Mouse (Mus musculus): Measurements from ENCODE around the gene Syt11. TPM values are rescaled to one million over a fixed set of nuclear protein-coding genes. Genes with fewer than 3 reads are reported as not detected.
"Not testable (repeated sequence)": the region's sequence is repeated elsewhere in the genome, so short reads cannot be mapped to it uniquely, and the experiment has no call there.

Syt11 gene
- total RNA-seq (2015; ENCODE audit: low replicate concordance): 0.19 TPM in 1 of 2 replicates, not detected in the other
- total RNA-seq (2017; ENCODE audit: low replicate concordance): 0.85 TPM in 1 of 2 replicates, not detected in the other

DNA sequence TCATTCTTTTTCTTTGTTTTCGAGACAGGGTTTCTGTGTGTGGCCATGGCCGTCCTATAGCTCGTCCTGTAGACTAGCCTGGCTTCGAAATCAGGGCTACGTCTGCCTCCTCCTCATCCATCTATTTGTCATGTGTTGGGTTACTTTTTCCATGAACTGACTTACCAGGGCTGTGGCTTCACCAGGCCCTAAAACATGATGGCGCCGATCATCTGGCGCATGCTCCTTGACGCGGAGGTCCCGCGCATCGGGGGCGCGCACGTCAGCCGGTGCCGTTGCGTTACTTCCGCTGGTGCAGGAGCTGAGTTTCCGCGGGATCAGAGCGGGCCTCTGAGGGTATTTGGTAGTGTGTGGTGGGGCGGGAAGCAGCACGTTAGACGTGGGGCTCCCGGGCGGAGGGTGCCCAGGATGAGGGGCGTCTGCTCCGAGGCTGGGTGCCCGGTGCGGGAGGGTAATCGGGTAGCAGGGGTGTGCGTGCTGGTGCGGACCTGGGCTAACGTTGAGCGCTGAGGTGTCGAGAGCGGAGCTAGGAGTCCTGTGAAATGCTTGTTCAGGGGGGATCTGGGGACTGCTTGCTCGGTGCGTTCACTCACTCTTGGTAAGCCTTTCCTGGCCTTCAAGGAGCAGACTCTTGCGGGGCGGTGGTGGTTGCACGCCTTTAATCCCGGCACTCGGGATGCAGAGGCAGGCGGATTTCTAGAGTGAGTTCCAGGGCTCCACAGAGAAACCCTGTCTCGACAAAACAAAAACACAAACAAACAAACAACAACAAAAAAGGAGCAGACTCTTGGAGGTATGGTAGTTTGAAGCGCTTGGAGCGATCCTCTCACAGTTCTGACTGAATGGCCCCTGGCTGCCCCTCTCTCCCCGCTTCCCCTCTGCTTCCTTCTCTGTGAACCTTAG is at the start of gene Syt11:
Gene Syt11, minus strand, starts transcription at position 226 of the 903 bp plus-strand sequence.
- ATAC-seq (replicated peaks; ENCODE audit: low FRiP score, poor library complexity, severe bottlenecking): peak; percentile 88

- ATAC-seq (replicated peaks; ENCODE audit: low FRiP score, poor library complexity, severe bottlenecking): no peak
Measured at GRCm38 (mm10) chr3:88803910-88804540, 29.1 kb upstream of the Syt11 start.

DNA sequence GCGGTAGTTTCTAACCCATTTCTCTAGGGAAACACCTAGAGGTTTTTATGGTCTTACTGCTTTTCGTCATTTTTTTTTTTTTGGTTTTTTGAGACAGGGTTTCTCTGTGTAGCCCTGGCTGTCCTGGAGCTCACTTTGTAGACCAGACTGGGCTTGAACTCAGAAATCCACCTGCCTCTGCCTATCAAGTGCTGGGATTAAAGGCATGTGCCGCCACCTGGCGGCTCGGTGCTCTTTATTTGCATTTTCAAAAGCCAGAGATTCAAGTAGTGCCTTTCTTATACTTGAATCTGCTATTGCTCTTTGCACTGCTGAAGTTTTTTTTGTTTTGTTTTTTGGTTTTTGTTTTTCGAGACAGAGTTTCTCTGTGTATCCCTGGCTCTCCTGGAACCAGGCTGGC is 22.5 kb upstream of the Syt11 start:
- not testable (repeated sequence) for ATAC-seq (replicated peaks; ENCODE audit: low FRiP score, poor library complexity, severe bottlenecking)

DNA sequence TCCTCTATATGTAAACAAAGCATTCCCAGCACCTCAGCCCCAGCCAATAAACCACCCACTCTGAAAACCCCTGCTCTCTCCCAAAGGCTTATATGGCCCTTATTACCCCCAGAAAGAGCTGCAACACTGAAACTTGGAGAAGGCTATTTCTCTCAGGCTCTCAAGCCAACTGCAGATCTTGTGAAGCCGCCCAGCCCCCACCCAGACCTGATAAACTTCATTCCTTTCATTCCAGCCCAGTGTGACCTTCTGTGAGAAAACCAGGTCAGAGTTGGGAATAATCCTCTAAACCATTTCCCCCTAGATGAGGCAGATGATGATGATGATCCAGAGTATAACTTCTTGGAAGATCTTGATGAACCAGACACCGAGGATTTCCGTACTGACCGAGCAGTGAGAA is 13.1 kb upstream of the Syt11 start:
- not testable (repeated sequence) for ATAC-seq (replicated peaks; ENCODE audit: low FRiP score, poor library complexity, severe bottlenecking)

DNA sequence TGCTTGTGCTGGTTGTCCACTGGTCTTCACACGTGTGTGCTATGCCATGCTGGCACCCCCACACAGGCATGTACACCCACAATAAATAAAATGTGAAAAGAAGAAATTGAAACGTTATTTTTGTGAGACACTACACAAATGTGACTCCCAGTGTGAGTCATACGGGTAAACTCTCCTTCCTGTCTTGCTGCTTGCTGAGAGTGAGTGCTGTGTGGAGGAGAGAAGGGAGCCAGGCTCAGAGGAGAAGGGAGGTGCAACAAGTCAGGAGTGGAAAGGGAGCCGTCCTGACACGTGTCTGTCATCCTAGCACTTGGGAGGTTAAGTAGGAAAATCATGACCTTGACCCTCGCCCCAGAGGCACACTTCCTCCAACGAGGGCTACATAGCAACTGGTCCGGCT is 11.8 kb upstream of the Syt11 start:
- ATAC-seq (replicated peaks; ENCODE audit: low FRiP score, poor library complexity, severe bottlenecking): not testable (repeated sequence)

GRCm38 (mm10) chr3:88786323-88786722 is 11.4 kb upstream of the Syt11 start:
- ATAC-seq (replicated peaks; ENCODE audit: low FRiP score, poor library complexity, severe bottlenecking): not testable (repeated sequence)

GRCm38 (mm10) chr3:88784889-88785288 is 9.9 kb upstream of the Syt11 start:
- ATAC-seq (replicated peaks; ENCODE audit: low FRiP score, poor library complexity, severe bottlenecking): no peak

DNA sequence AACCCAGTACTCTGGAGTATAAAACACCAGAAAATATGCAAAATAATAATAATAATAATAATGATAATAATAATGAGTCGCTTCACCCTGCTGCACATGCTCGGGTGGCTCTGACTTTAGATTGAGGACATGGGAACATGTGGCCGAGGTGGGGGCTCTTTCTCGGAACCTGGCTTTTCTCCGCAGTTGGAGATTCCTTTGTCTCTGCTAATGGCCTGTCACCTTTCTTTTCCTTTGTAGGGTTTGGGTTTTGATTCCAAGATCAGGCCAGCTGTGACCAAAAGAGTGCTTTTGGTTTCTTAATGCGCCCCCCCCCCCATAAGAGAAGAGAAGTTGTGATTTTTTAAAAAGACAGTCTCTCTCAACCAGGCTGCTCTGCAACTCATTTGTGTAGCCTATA is 1.8 kb downstream of the Syt11 start:
- ATAC-seq (replicated peaks; ENCODE audit: low FRiP score, poor library complexity, severe bottlenecking): not testable (repeated sequence)

DNA sequence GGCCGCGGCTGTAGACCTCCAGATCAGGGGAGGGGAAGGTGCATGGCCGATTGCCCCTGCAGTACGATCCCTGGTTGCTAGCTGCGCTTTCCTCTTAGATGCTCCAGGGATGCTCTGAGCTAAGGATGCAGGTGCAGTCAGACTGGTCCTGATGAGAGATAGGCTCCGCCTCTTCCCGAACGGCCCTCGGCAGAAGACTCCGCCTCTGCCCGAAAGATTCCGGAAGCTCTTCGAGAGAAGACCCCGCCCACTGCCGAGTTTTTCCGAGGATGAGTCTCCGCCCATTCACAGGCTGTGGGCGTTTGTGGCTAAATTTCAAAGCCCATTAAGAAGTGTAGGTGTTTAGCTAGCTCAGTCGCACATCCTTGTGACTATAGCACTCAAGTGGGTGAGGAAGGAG is 2.6 kb downstream of the Syt11 start:
- ATAC-seq (replicated peaks; ENCODE audit: low FRiP score, poor library complexity, severe bottlenecking): peak; percentile 84

DNA sequence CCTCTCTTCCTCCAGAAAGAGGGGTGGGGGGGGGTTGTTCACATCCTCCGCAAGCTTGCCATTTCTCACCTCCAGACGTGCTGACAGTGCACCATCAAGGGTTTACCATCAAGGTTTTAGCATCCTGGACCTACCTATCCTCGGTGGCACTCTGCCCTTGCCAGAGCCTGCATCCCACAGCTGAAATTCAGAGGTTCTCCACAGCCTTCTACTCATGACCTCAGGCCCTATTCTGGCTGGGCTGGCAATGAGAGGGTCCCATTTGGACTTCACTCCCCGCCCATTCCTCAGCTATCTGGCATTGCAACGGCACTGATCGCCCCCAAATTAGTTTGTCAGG is 3.1 kb downstream of the Syt11 start:
- not testable (repeated sequence) for ATAC-seq (replicated peaks; ENCODE audit: low FRiP score, poor library complexity, severe bottlenecking)

GRCm38 (mm10) chr3:88771189-88771940 is 3.6 kb downstream of the Syt11 start:
- ATAC-seq (replicated peaks; ENCODE audit: low FRiP score, poor library complexity, severe bottlenecking): not testable (repeated sequence)

DNA sequence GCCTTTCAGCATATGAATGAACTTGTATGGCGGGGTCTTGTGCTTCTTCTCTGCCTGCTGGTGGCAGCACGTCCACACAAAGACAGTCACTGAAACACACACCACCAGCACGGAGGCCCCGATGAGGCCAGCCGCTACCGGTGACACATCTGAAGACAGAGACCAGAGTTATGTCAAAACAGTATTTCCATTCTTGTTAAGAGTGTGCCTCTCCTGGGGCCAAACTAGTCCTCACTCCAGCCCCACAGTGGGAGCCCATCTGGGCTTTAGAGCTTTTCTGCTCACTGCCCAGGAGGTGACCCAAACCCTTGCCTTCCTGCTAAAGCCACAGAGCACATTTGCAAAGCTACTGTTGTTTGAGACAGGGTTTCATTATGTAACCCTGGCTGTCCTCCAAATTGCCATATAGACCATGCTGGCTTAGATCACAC is 12.5 kb downstream of the Syt11 start:
- ATAC-seq (replicated peaks; ENCODE audit: low FRiP score, poor library complexity, severe bottlenecking): no peak

DNA sequence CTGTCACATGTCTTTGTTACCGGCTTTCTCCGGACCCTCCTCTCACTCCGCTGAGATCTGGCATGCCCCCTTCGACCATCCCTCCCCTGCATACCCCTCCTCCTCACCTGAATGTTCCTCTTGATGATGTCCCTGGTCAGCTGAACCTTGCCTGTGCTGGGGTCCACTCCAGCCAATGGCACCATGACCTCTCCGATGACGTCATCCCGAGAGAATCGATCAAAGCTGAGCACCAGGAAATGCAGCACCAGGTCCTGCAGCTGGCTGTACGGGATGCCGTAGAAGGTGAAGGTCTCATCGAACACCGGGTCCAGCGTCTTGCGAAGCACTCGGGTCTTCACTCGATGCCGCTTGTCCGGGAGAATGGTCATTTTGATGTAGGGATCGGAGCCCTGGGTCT is 13.3 kb downstream of the Syt11 start:
- no peak for ATAC-seq (replicated peaks; ENCODE audit: low FRiP score, poor library complexity, severe bottlenecking)

DNA sequence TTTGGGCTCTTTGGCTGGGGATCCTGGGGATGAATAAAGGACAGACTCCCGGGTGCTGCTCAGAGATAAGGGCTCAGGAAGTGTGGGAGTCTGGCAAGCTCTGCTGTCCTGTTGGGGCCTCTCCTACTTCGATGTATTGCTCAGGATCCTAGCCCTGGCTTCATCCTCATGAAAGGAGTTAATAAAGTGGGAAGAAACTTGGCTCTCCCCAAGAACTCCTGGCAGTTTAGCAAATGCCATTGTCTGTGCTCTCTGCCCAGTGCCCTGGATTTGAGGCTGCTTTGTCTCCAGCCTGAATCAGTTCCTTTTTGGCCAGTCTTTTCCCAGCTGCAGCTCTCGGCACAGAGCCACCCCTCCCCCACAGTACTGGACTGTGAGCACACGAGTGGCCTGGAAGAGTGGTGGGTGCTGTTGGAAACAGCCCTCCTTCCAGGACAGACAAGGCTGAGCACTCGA is 16.9 kb downstream of the Syt11 start:
- no peak for ATAC-seq (replicated peaks; ENCODE audit: low FRiP score, poor library complexity, severe bottlenecking)

GRCm38 (mm10) chr3:88756276-88756675 is 18.7 kb downstream of the Syt11 start:
- no peak for ATAC-seq (replicated peaks; ENCODE audit: low FRiP score, poor library complexity, severe bottlenecking)

GRCm38 (mm10) chr3:88755541-88755940 is 19.4 kb downstream of the Syt11 start:
- no peak for ATAC-seq (replicated peaks; ENCODE audit: low FRiP score, poor library complexity, severe bottlenecking)

DNA sequence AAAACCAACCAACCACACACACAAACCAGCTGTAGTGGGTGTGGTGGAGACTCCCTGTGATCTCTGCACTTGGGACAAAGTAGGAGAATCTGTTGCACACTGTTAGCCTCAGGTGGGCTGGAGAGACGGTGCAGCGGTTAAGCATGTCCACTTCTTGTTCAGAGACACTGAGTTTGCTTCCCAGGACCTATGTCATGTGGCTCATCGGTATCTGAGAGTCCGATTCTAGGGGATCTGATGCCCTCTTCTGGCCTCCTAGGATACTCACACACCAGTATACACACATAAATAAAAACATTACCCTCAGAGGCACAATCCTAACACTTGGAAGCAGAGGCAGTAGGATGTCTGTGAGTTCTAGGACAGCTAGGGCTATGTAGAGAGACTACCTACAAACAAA is 20.7 kb downstream of the Syt11 start:
- no peak for ATAC-seq (replicated peaks; ENCODE audit: low FRiP score, poor library complexity, severe bottlenecking)

DNA sequence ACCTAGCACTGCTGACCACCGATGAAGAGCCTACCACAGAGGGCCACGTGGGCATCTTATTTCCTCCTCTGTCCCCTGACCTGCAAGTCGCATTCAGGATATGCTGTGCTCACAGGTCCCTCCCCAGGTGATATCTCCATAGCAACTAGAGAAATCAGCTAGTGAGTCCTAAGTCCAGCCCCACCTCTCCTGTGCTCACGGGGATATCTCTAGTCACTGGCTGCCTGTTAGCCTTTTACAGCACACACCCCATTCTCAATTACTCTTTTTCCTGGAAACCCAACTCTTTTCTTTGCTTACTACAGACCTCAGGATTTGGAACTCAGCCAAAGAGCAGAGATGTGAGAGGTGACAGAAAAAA is 28.1 kb downstream of the Syt11 start:
- no peak for ATAC-seq (replicated peaks; ENCODE audit: low FRiP score, poor library complexity, severe bottlenecking)

GRCm38 (mm10) chr3:88746139-88746870 is 28.7 kb downstream of the Syt11 start:
- no peak for ATAC-seq (replicated peaks; ENCODE audit: low FRiP score, poor library complexity, severe bottlenecking)

DNA sequence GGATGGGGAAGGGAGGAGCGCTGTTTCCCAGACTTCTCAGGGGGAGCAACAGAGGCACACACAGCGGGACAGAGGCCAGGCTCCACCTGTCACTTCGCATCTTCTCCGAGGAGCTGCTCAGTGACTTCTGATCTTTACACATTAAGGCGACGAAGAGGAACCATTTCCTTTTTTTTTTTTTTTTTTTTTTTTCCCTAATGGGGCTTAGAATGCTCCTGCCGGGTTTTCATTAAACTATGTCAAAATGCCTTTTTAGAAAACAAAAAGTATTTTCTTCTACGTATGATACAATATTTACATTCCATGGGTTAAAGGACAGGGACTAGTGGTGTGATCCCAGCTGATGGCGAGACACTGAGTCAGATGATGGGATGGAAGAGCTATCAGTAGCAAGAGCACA is 29.4 kb downstream of the Syt11 start:
- ATAC-seq (replicated peaks; ENCODE audit: low FRiP score, poor library complexity, severe bottlenecking): no peak

All from erythroblast, adult 5-6 weeks (primary cell).